26 mouse cellular contexts compared by ENCODE assay signal in genomic region chr16:44215513-44215912, GRCm38 (mm10). TPM values are rescaled to one million over a fixed set of nuclear protein-coding genes. Genes with fewer than 3 reads are reported as not detected.
A peak's percentile ranks its signal among the peaks of the same experiment; 100 is the strongest.
DNase-seq lines count a peak whose midpoint lies in the region.
"Had no signal": no experiment of that assay in that cellular context is flagged by ENCODE, and none has a peak within 500 bp of the region (broad histone marks: within the 10 kb centered on the region; RNA-seq: fewer than 3 reads in every experiment).

No protein-coding gene starts in this region.

- no peak overlapping the region for H3K27ac ChIP-seq in heart, embryonic 10.5 days
- H3K27ac ChIP-seq: hindbrain, embryonic 10.5 days; hindbrain, embryonic 15.5 days; kidney, embryonic 15.5 days; layer of hippocampus, adult 2 months; liver, embryonic 13.5 days; midbrain, embryonic 12.5 days; neural tube, embryonic 13.5 days had no signal

- H3K4me1 ChIP-seq in heart, embryonic 10.5 days, result peaks cover 6% of the 10 kb centered on the region; the same call in 1 of the 2 replicates
- H3K4me1 ChIP-seq: hindbrain, embryonic 10.5 days; hindbrain, embryonic 15.5 days; kidney, embryonic 15.5 days; midbrain, embryonic 12.5 days; neural tube, embryonic 13.5 days had no signal

- no peaks in the 10 kb centered on the region for H3K9me3 ChIP-seq in heart, embryonic 10.5 days
- H3K9me3 ChIP-seq: G1E; hindbrain, embryonic 10.5 days; hindbrain, embryonic 15.5 days; kidney, embryonic 15.5 days; liver, embryonic 13.5 days; midbrain, embryonic 12.5 days; neural tube, embryonic 13.5 days had no signal

- H3K4me3 ChIP-seq in heart, embryonic 10.5 days, result no peak overlapping the region
- H3K4me3 ChIP-seq: erythroblast, embryonic 14.5 days; hindbrain, embryonic 10.5 days; hindbrain, embryonic 15.5 days; kidney, embryonic 15.5 days; layer of hippocampus, adult 2 months; liver, embryonic 13.5 days; megakaryocyte, embryonic 14.5 days; midbrain, embryonic 12.5 days; neural tube, embryonic 13.5 days had no signal

- DNase-seq in heart, adult 11 months, result peak; percentile 97
- DNase-seq in heart, embryonic 10.5 days (ENCODE audit: low spot score), result no peak
- peak; percentile 52 to 75 for DNase-seq in gastrocnemius, adult 8-10 months (ENCODE audit: low spot score in 2 of 2)
- peak; percentile 38 to 57 for DNase-seq in heart, adult 9 months (ENCODE audit: low spot score in 2 of 2)
- peak; percentile 24 to 39 for DNase-seq in heart, postnatal 36 days
- DNase-seq in adrenal gland, adult 2 months, result no peak
- no peak for DNase-seq in cerebellum, postnatal 25 days
- DNase-seq in adipocyte (ENCODE audit: low spot score), result no peak
- DNase-seq: adrenal gland, postnatal 25 days; cerebellum, adult 11-12 months; cerebellum, postnatal 10 days; kidney, adult 11 months; kidney, postnatal 25 days; left cerebral cortex, postnatal 4 days; liver, embryonic 13.5 days; lung, adult 18-20 months; lung, postnatal 4 days had no signal

- intact Hi-C loops in heart, postnatal 36 days (cut with DNase I), result no loop called here

- 93% methylated on average over 9 of the region's 9 CpGs for WGBS in heart, embryonic 10.5 days

- H3K27me3 ChIP-seq in heart, embryonic 10.5 days (ENCODE audit: insufficient read depth, poor library complexity, severe bottlenecking), result no peaks in the 10 kb centered on the region
- H3K27me3 ChIP-seq: hindbrain, embryonic 15.5 days; kidney, embryonic 15.5 days; liver, embryonic 13.5 days; megakaryocyte, embryonic 14.5 days; midbrain, embryonic 12.5 days; neural tube, embryonic 13.5 days had no signal

- peaks cover 93% of the 10 kb centered on the region for H3K36me3 ChIP-seq in heart, embryonic 10.5 days

RNA-seq across cellular contexts. Expression of gene Usf3, which starts 42.5 kb away (rescaled TPM):
- polyA plus RNA-seq in heart, embryonic 10.5 days (2016; fragmentation: Nextera tagmentation; extraction: Ambion mirVana), result 2.4 and 2.8 TPM in 2 replicates
- 10 to 100 TPM; 32.1 to 59.9 (median 42.4) TPM for total RNA-seq in gastrocnemius, adult 8-10 months (2022)
- 10 to 100 TPM; 16.4 to 18.8 TPM for total RNA-seq in heart, postnatal 36 days (2021)
- 10 to 100 TPM; 17.0 to 24.6 TPM for total RNA-seq in adrenal gland, adult 2 months (2021)
- polyA plus RNA-seq in adrenal gland, adult 2 months (2012; rRNA removed), result 3.1 and 5.0 TPM in 2 replicates

Comparison
In these comparisons a context has a peak if more than half of its experiments do, and no peak if none do; other contexts are left out.
1. DNase-seq: peak in heart, adult 11 months (single experiment), gastrocnemius, adult 8-10 months (2 of 2), heart, adult 9 months (2 of 2) and heart, postnatal 36 days (2 of 2); none in heart, embryonic 10.5 days (single experiment), adrenal gland, adult 2 months (single experiment), cerebellum, postnatal 25 days (0 of 2) and adipocyte (single experiment).